Mouse (Mus musculus): ENCODE results near the gene Cd200r1. TPM values are rescaled to one million over a fixed set of nuclear protein-coding genes. Genes with fewer than 3 reads are reported as not detected.

The Cd200r1 gene
- polyA plus RNA-seq, 1 experiment, result 2.7 TPM

DNA sequence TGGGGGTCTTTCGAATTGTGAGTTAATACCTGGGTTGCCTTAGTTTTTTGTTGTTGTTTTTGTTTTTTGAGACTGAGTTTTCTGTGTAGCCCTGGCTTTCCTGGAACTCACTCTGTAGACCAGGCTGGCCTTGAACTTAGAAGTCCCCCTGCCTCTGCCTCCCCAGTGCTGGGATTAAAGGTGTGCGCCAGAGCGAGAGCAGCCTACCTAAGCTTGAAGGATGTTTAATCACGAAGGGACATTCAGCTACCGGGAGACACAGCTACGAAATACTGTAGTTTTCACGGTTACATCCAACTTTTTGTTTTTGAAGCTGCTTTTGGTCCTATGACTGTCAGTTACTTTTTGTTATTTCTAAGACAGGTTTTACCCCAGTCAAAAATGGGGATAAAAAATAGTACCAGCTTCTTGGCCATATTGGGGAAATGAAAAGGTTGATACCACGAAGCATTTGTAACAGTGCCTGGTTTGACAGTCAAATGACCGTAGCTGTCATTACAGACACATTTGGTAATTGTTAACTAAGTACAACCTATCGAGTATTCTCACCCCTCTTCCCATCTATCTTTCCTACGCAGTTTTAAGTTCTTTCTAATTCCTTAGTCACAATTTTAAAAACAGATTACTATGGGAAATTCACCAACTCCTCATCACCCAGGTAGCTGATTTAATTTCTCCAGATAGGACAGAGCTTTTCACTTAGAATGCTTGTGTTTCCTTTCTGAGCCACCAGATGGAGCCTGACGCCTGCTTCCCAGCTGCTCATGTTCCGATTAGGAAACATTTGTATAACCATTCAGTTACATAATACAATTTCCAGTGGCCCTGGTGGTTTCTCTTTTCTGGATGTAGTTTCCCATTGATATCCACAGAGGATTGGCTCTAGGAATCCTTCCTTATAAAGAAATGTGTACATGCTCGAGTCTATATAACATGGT lies 40.0 kb upstream of the Cd200r1 start:
- Histone ChIP-seq H3K4me3 (replicated peaks; ENCODE audit: extremely low read depth, low read depth, low read length) (no peak overlapping the region), H3K4me1 (ENCODE audit: control insufficient read depth, insufficient read depth, low read length) (peaks cover 9% of the 10 kb centered on the region)
- 30% methylated on average over 14 of the region's 14 CpGs for WGBS
- DNase-seq, result peak; percentile 47
- TF ChIP-seq POLR2A (IDR thresholded peaks at IDR 0.05; ENCODE audit: borderline replicate concordance, extremely low read depth, low read depth, low read length) (no peak), CTCF (IDR thresholded peaks at IDR 0.05; ENCODE audit: insufficient read depth, low read length) (peak; percentile 89)

DNA sequence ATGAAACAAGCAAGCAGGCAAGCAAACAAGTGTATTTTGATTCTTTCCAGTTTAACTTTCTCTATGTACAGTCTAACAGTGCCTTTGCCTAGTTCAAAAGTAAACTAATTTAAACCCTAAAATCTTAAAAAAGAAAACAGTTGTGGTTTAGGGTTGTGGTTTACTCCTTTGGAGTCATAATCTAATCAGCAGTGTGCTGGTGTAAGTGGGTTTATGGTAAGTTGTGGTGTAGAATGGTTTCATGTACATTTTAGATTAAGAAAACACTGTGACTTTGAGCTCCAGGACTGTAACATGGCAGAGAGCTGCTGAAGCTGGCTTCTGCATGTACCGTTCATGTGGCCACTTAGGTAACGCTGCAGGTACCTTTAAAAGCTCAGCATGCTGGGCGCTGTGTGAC lies 38.0 kb upstream of the Cd200r1 start:
- H3K4me1 ChIP-seq (ENCODE audit: control insufficient read depth, insufficient read depth, low read length), result peaks cover 9% of the 10 kb centered on the region
- no peak for DNase-seq
- H3K4me3 ChIP-seq (replicated peaks; ENCODE audit: extremely low read depth, low read depth, low read length), result no peak overlapping the region
- 94% methylated on average over 3 of the region's 3 CpGs for WGBS
- no peak for TF ChIP-seq CTCF (IDR thresholded peaks at IDR 0.05; ENCODE audit: insufficient read depth, low read length)
- TF ChIP-seq POLR2A (IDR thresholded peaks at IDR 0.05; ENCODE audit: borderline replicate concordance, extremely low read depth, low read depth, low read length), result no peak

DNA sequence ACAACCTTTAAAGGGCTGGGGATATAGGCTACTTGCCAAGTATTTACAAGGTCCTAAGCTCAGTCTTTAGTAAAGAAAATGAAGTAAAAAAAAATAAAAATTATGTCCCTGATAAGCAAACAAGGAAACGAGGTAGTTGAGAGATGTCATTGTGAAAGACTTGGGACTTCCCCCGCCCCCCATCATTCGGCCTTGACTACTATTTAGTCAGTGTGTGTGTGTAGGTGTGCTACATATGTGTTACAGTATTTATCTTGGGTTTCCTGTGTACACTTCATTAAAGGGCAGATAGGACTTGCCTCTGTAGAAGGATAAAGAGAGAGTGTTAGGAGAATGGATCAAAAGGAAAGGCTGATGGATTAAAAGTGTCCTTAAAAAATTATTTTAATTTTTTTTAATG lies 31.5 kb upstream of the Cd200r1 start:
- Histone ChIP-seq H3K4me3 (replicated peaks; ENCODE audit: extremely low read depth, low read depth, low read length) (no peak overlapping the region), H3K4me1 (ENCODE audit: control insufficient read depth, insufficient read depth, low read length) (no peaks in the 10 kb centered on the region; the same call in 1 of the 2 replicates)
- TF ChIP-seq CTCF (IDR thresholded peaks at IDR 0.05; ENCODE audit: insufficient read depth, low read length) (no peak), POLR2A (IDR thresholded peaks at IDR 0.05; ENCODE audit: borderline replicate concordance, extremely low read depth, low read depth, low read length) (no peak)
- no peak for DNase-seq
- 51% methylated on average over 3 of the region's 3 CpGs for WGBS

DNA sequence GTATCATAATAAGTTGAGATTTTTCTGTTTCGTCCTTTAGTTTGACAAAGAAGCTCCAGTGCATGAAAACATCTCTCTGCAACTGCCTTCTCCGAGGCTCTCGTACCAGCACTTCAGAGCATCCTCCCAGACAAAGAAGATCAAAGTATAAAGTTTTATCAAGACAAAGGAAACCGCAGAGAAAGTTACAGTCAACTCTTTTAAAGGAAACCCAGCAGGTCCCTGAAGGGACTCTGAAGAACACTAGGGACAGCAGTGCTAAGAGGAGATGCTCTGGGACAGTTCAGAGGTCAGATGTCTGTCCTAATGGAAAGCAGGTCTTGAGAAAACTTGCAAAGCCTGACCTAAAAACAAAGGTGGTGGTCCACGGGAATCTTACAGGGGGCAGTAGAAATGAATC lies 29.9 kb upstream of the Cd200r1 start:
- H3K4me1 ChIP-seq (ENCODE audit: control insufficient read depth, insufficient read depth, low read length), result no peaks in the 10 kb centered on the region; the same call in 1 of the 2 replicates
- 92% methylated on average over 5 of the region's 5 CpGs for WGBS

DNA sequence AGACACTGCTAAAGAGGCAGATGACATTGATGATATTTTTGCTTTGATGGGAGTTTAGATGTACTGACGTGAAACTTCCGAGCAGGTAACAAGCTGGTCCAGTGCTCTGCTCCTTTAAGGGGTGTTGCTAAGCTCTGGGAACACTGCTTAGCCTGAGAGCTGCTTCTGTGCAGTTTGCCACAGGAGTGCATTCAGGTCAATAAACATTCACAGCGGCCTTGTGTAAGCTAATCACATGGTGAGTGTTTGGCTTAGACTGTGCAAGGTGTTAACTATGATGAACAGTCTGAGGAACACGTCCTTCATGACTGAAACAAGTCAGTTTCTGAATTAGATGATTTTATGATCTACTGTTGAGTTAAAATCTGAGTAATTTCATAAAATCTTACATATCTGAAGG lies 29.4 kb upstream of the Cd200r1 start:
- no peaks in the 10 kb centered on the region; the same call in 1 of the 2 replicates for H3K4me1 ChIP-seq (ENCODE audit: control insufficient read depth, insufficient read depth, low read length)
- TF ChIP-seq CTCF (IDR thresholded peaks at IDR 0.05; ENCODE audit: insufficient read depth, low read length), result no peak
- no peak for TF ChIP-seq POLR2A (IDR thresholded peaks at IDR 0.05; ENCODE audit: borderline replicate concordance, extremely low read depth, low read depth, low read length)
- DNase-seq, result no peak
- WGBS, result 69% methylated on average over 4 of the region's 4 CpGs
- H3K4me3 ChIP-seq (replicated peaks; ENCODE audit: extremely low read depth, low read depth, low read length), result no peak overlapping the region

More for the DNA sequence above, 29.9 kb upstream of the Cd200r1 start:
- H3K4me3 ChIP-seq (replicated peaks; ENCODE audit: extremely low read depth, low read depth, low read length), result no peak overlapping the region
- DNase-seq, result no peak
- no peak for TF ChIP-seq CTCF (IDR thresholded peaks at IDR 0.05; ENCODE audit: insufficient read depth, low read length)
- TF ChIP-seq POLR2A (IDR thresholded peaks at IDR 0.05; ENCODE audit: borderline replicate concordance, extremely low read depth, low read depth, low read length), result no peak

DNA sequence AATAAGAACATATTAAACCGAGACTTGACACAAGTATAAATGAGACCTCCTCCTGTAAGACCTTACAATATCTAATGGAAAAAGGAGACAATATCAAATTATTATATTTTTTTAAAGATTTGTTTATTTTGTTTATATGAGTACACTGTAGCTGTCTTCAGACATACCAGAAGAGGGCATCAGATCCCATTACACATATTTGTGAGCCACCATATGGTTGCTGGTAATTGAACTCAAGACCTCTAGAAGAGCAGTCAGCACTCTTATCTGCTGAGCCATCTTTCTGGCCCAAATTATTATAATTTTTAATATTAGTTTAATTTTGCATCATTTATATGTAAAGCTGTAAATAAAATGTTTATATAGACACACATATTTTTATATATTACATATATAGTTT lies 22.8 kb upstream of the Cd200r1 start:
- no peak for DNase-seq
- Histone ChIP-seq H3K4me1 (ENCODE audit: control insufficient read depth, insufficient read depth, low read length) (peaks cover 2% of the 10 kb centered on the region), H3K4me3 (replicated peaks; ENCODE audit: extremely low read depth, low read depth, low read length) (no peak overlapping the region)
- 84% methylated on average over 1 of the region's 1 CpGs for WGBS
- TF ChIP-seq CTCF (IDR thresholded peaks at IDR 0.05; ENCODE audit: insufficient read depth, low read length), result no peak
- TF ChIP-seq POLR2A (IDR thresholded peaks at IDR 0.05; ENCODE audit: borderline replicate concordance, extremely low read depth, low read depth, low read length), result no peak

DNA sequence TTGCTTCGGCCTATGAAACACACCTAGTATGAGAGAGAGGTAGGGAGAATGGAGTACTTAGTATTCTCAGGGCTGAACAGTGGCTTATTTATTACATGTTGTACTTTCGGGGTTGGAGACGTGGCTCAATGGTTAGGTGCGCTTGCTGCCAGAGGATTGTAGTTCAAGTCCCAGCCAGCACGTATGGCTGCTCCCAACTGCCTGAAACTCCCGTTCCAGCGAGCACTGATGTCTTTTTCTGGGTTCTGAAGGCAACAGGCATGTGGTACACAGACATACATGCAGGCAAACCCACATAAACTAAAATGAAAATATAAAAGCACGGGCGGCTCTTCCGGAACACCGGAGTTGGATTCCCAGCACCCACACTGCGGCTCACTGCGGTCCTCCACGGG lies 20.1 kb upstream of the Cd200r1 start:
- no peak for DNase-seq
- TF ChIP-seq CTCF (IDR thresholded peaks at IDR 0.05; ENCODE audit: insufficient read depth, low read length) (no peak), POLR2A (IDR thresholded peaks at IDR 0.05; ENCODE audit: borderline replicate concordance, extremely low read depth, low read depth, low read length) (no peak)
- peak overlapping the region; percentile 97 for H3K4me3 ChIP-seq (replicated peaks; ENCODE audit: extremely low read depth, low read depth, low read length)
- peaks cover 2% of the 10 kb centered on the region for H3K4me1 ChIP-seq (ENCODE audit: control insufficient read depth, insufficient read depth, low read length)
- WGBS, result 5% methylated on average over 14 of the region's 14 CpGs

DNA sequence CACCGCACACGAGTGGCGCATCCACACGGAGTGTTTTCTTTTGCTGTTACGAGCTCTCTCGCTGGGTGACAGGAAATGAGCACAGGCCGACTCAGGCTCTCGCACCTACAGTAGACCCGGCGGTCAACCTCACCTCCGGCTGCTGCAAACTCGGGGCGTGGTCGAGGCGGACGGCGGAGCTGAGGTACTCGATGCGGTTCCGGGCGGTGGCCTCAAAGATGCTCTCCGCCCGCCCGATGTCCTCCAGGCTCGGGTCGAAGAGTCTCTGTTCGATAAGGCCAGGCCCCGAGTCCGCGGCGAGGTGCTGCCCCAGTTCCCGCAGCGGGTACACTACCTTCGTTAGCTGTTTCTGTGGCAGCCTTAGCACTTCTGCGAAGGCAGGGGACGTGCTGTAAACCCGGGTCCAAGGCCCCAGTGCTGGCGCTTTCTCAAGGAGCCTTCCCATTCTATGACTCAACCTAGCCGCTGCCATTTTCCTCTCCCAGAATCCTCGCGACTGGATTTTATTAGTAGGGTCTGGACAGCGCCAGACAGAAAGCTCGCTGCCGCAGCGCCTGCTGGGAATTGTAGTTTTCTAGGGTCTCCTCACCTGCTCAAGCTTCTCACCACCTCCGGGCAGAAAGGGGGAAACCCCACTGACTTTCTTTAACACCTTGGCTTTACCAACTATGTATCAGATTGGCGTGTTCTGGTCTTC lies 19.5 kb upstream of the Cd200r1 start, which contains the start of gene Gtpbp8:
Gene Gtpbp8, minus strand, starts transcription at position 498 of the 697 bp plus-strand sequence.
- H3K4me1 ChIP-seq (ENCODE audit: control insufficient read depth, insufficient read depth, low read length), result peaks cover 2% of the 10 kb centered on the region
- H3K4me3 ChIP-seq (replicated peaks; ENCODE audit: extremely low read depth, low read depth, low read length), result peak within 1 kb of the TSS; percentile 97
- TF ChIP-seq CTCF (IDR thresholded peaks at IDR 0.05; ENCODE audit: insufficient read depth, low read length) (no peak), POLR2A (IDR thresholded peaks at IDR 0.05; ENCODE audit: borderline replicate concordance, extremely low read depth, low read depth, low read length) (peak; percentile 47; the same call in 1 of the 2 replicates)
- peak; percentile 84 for DNase-seq
- under 1% methylated on average over 47 of the region's 47 CpGs for WGBS

DNA sequence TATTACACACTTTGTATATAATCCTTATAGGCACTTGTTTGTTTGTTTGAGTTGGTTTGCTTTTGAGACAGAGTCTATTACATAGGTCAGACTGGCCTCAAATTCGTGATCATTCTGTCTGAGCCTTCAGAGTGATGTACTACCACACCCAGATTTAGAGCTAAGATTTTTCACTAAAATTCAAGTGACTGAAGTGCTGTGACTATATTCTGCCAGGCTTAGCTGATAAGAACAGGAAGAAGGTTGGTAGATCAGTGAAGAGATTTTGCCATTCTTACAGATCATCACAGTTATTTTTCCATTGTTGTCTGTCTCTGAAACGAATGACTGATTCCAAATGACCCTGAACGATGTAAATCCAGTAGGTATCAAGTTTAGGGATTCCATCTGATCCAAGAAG lies 17.5 kb upstream of the Cd200r1 start:
- H3K4me1 ChIP-seq (ENCODE audit: control insufficient read depth, insufficient read depth, low read length), result peaks cover 2% of the 10 kb centered on the region
- WGBS, result 32% methylated on average over 3 of the region's 3 CpGs
- no peak for TF ChIP-seq POLR2A (IDR thresholded peaks at IDR 0.05; ENCODE audit: borderline replicate concordance, extremely low read depth, low read depth, low read length)
- TF ChIP-seq CTCF (IDR thresholded peaks at IDR 0.05; ENCODE audit: insufficient read depth, low read length), result no peak
- DNase-seq, result no peak
- no peak overlapping the region for H3K4me3 ChIP-seq (replicated peaks; ENCODE audit: extremely low read depth, low read depth, low read length)

Measured in lung, adult 2 months (tissue).